Mouse (Mus musculus) induced T-regulatory cell, adult 2 months (primary cell): ENCODE measurements at regions not wholly inside any gene's neighbourhood (a gene's known extent, or its start where the extent isn't known, plus 50 kb on each side); places are given as distances from the start of the nearest gene placed in this dataset.

Source experiments
- DNase-seq: peaks from one replicate; pipeline ENCODE4 v3.0.0-alpha.2; 2012; ENCODE audit warnings: low read depth

GRCm38 (mm10) chr13:93243076-93243475, 50.9 kb upstream of the Tent2 start:
- peak; percentile 86 for DNase-seq

DNA sequence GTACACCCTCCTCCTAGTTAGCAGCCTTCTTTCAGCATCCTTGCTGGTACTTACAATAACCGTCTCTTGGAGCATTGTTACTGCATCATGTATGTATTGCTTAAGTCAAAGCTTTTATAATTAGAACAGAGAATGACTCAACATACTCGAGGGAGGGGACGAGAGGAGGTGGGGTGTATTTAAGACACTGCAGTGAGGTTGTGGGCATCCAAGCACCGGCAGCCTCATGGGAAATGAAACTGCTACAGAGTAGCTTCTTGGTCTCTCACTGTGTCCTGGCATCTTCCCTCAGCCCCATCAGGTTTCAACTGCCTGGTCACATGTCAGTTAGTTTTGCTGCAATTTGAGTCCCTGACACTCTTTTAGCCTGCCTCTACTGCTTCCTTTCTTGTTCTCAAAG, 50.7 kb upstream of the Homer1 start:
- DNase-seq, result no peak
